In the genomic region with DNA sequence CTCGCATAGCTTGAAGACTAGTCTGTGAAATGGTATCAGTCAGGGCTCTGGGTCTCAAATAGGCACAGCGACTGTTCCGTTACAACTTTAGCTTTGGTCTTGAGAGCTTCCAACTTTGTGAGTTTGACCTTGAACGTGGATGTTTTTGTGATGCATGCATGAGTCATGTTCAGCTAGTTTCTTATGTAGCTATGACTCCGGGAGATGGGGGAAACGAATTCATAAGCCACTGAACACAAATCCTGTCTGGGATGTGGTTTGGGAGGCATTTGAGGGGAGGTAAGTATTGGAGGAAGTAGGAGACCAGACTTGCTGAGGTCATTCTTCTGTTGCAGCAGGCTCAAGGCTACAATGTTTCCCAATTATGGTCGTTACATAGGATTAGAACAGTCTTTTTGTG, we compare ENCODE assay signal across 28 mouse cellular contexts. TPM values are rescaled to one million over a fixed set of nuclear protein-coding genes. Genes with fewer than 3 reads are reported as not detected.
DNase-seq lines count a peak whose midpoint lies in the region; ATAC-seq and TF ChIP-seq lines count a peak whose summit lies in the region.
"Had no signal": no experiment of that assay in that cellular context is flagged by ENCODE, and none has a peak within 500 bp of the region (broad histone marks: within the 10 kb centered on the region; RNA-seq: fewer than 3 reads in every experiment).

No protein-coding gene starts in this region.

- H3K9me3 ChIP-seq in kidney, embryonic 16.5 days (ENCODE audit: low read length): no peaks in the 10 kb centered on the region
- H3K9me3 ChIP-seq: heart, embryonic 10.5 days; heart, embryonic 15.5 days; midbrain, embryonic 13.5 days had no signal

- no peaks in the 10 kb centered on the region for H3K27me3 ChIP-seq in kidney, embryonic 16.5 days (ENCODE audit: insufficient read depth, low read length)
- H3K27me3 ChIP-seq: heart, embryonic 15.5 days; midbrain, embryonic 13.5 days had no signal

- H3K36me3 ChIP-seq in kidney, embryonic 16.5 days (ENCODE audit: insufficient read depth, low read length): no peaks in the 10 kb centered on the region
- H3K36me3 ChIP-seq: heart, embryonic 10.5 days; heart, embryonic 15.5 days; midbrain, embryonic 13.5 days had no signal

- no peak for ATAC-seq in kidney, embryonic 16.5 days (ENCODE audit: low FRiP score, low TSS enrichment)
- ATAC-seq: forebrain, embryonic 16.5 days; hindbrain, embryonic 16.5 days; intestine, embryonic 16.5 days; midbrain, embryonic 13.5 days had no signal

- no peak overlapping the region for H3K4me2 ChIP-seq in kidney, embryonic 16.5 days (replicated peaks; ENCODE audit: low read depth, low read length)
- H3K4me2 ChIP-seq: heart, embryonic 15.5 days; midbrain, embryonic 13.5 days had no signal

- H3K4me1 ChIP-seq in embryonic fibroblast, embryonic 13.5 days (ENCODE audit: control insufficient read depth, insufficient read depth, low read length): peaks cover 13% of the 10 kb centered on the region
- H3K4me1 ChIP-seq in kidney, embryonic 16.5 days (ENCODE audit: insufficient read depth, low read length): peaks cover 6% of the 10 kb centered on the region; the same call in 1 of the 2 replicates

- H3K4me3 ChIP-seq in embryonic fibroblast, embryonic 13.5 days (ENCODE audit: insufficient read depth, low read length): no peak overlapping the region
- H3K4me3 ChIP-seq in kidney, embryonic 16.5 days (ENCODE audit: low read length): no peak overlapping the region
- H3K4me3 ChIP-seq: heart, embryonic 10.5 days; heart, embryonic 15.5 days; midbrain, embryonic 13.5 days had no signal

- TF ChIP-seq CTCF in embryonic fibroblast, embryonic 13.5 days (IDR thresholded peaks at IDR 0.05; ENCODE audit: borderline replicate concordance, insufficient read depth, low read length): no peak

- DNase-seq in adrenal gland, postnatal 14 days: peak; percentile 21
- DNase-seq in adrenal gland, postnatal 4 days (ENCODE audit: low spot score in 2 of 2): no peak
- DNase-seq in 416B (ENCODE audit: low read depth): peak; percentile 97
- peak; percentile 9 for DNase-seq in testis, postnatal 14 days (ENCODE audit: low spot score)
- no peak for DNase-seq in frontal cortex, adult 2 months (ENCODE audit: extremely low spot score in 1 of 2, low spot score in 1 of 2)
- DNase-seq: cerebellum, adult 8-10 months; cerebellum, postnatal 36 days; gastrocnemius, postnatal 14 days; kidney, adult 8-10 months; kidney, postnatal 10 days; layer of hippocampus, adult 9-11 months; liver; lung, adult 2 months; lung, postnatal 10 days; thymus, adult 2 months; thymus, postnatal 36 days had no signal

- H3K27ac ChIP-seq in embryonic fibroblast, embryonic 13.5 days (ENCODE audit: insufficient read depth, low read length): peak overlapping the region; percentile 80
- no peak overlapping the region for H3K27ac ChIP-seq in kidney, embryonic 16.5 days (ENCODE audit: low read length)
- H3K27ac ChIP-seq: heart, embryonic 10.5 days; heart, embryonic 15.5 days; liver, embryonic 14.5 days; macrophage; midbrain, embryonic 13.5 days had no signal

- 90% methylated on average over 7 of the region's 7 CpGs for WGBS in kidney, embryonic 16.5 days

- H3K9ac ChIP-seq in kidney, embryonic 16.5 days (replicated peaks; ENCODE audit: low read length): no peak overlapping the region
- H3K9ac ChIP-seq: heart, embryonic 15.5 days; liver, embryonic 14.5 days; midbrain, embryonic 13.5 days had no signal

- TF ChIP-seq POLR2A in embryonic fibroblast, embryonic 13.5 days (IDR thresholded peaks at IDR 0.05; ENCODE audit: low read depth, low read length): no peak

RNA-seq across cellular contexts. Expression of gene Mettl24, which starts 7.2 kb away (rescaled TPM):
- total RNA-seq in adrenal gland, postnatal 14 days (2021): 6.5 and 6.6 TPM in 2 replicates
- total RNA-seq in adrenal gland, postnatal 4 days (2021): 1 to 10 TPM; 9.3 to 9.9 TPM
- polyA plus RNA-seq in embryonic fibroblast, embryonic 13.5 days (2011; ENCODE audit: insufficient read length, low read depth, missing spikeins): 0.68 and 1.9 TPM in 2 replicates
- 1.1 and 1.2 TPM in 2 replicates for polyA plus RNA-seq in frontal cortex, adult 2 months (2012; rRNA removed)
- polyA plus RNA-seq in kidney, embryonic 16.5 days (2015; fragmentation: Nextera tagmentation; extraction: Ambion mirVana): 2.1 and 2.7 TPM in 2 replicates
- total RNA-seq: megakaryocyte-erythroid progenitor cell, adult 5-6 weeks; MEL had no signal
- polyA plus RNA-seq: macrophage had no signal

RNA-seq across cellular contexts. Expression of gene Ddo, which starts 46.1 kb away (rescaled TPM):
- total RNA-seq in adrenal gland, postnatal 14 days (2021): 22.3 and 25.9 TPM in 2 replicates
- 1 to 10 TPM; 6.6 to 7.4 TPM for total RNA-seq in adrenal gland, postnatal 4 days (2021)
- polyA plus RNA-seq in embryonic fibroblast, embryonic 13.5 days (2011; ENCODE audit: insufficient read length, low read depth, missing spikeins): not detected in 2 replicates
- polyA plus RNA-seq in frontal cortex, adult 2 months (2012; rRNA removed): 11.0 and 11.9 TPM in 2 replicates
- polyA plus RNA-seq in kidney, embryonic 16.5 days (2015; fragmentation: Nextera tagmentation; extraction: Ambion mirVana): 0.74 and 1.0 TPM in 2 replicates
- total RNA-seq: megakaryocyte-erythroid progenitor cell, adult 5-6 weeks; MEL had no signal
- polyA plus RNA-seq: macrophage had no signal

Comparison
In these comparisons a context has a peak if more than half of its experiments do, and no peak if none do; other contexts are left out.
1. DNase-seq: peak in adrenal gland, postnatal 14 days (single experiment), 416B (single experiment) and testis, postnatal 14 days (single experiment); none in adrenal gland, postnatal 4 days (0 of 2) and frontal cortex, adult 2 months (0 of 2).